Mouse (Mus musculus) neural tube, embryonic 10.5 days (tissue): ENCODE measurements around the gene Nmt2.

Experiments used
- DNase-seq: peaks from one replicate; pipeline ENCODE4 v3.0.0-alpha.2; 2017; ENCODE audit warnings: low spot score; ENCODE audit errors: extremely low spot score

Nmt2 gene

DNA sequence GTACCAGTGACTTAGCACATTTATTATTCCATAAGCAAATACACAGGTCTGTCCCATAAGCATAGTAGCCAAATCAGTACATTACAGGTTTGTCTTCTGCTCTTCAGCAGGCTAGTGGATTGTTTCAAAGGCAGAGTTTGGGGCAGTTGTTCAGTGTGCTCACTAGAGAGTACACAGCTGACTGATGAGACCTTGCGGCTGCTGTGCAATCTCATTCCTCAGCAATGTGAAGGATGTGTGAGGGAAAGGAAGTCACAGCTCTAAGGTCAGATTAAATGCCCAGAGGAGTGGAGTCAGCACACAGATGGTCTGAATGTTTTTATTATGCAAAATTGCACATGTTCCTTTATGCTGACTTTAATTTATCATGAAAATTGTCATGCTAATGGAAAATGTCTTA is 42.5 kb downstream of the Nmt2 start:
- DNase-seq: no peak

DNA sequence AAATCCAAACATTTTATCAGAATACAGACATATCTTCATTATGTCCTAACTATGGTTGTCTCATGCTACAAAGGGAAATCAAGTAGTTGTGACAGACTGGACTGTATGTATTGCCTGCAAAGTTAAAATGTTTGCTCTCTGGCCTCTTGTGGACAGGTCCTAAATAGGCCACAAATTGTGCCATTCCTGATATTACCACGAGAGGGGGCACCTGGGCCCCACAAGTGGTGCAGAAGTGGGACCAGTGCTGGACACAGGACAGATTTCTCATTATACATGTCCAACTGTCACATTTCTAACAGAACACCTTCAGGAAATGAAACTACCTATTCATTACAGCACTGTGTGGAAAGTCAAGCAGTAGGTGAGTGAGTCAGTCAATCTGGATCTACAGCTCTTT is 43.3 kb downstream of the Nmt2 start:
- no peak for DNase-seq

DNA sequence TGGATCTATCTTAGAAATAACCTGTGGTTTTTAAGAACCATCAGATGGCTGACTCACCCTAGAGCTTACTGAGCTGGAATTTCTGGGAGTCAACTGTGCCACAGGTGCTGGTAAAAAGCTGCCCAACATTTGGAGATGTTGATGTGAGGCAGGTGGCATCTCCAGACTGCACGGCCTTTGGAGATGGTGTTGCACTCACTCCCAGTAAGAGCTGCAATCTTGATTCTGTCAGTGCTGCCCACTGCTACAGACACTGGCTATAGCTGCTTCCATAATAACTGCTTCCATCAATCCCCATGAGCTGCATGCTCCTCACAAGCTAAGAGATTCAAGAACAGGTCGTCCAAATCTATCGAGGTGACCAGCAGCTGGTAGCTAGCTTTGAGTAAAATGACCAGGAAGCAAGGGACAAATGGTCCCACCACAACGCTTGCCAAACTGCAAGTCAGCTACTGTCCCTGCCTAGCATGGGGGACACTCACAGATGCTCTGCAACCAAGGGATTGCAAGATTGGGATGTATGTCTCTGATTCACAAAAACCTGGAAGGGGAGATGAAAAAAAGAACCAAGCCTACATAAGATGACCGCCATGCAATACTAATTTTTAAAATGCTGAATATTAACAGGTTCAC is 47.2 kb downstream of the Nmt2 start:
- DNase-seq: no peak

GRCm38 (mm10) chr2:3332056-3332455 is 48.0 kb downstream of the Nmt2 start:
- DNase-seq: no peak

- DNase-seq: peak; percentile 98
Measured at GRCm38 (mm10) chr2:3332484-3333242, 48.7 kb downstream of the Nmt2 start, which contains the start of gene Rpp38. Rpp38 (minus strand) TSS chr2:3332643.

DNA sequence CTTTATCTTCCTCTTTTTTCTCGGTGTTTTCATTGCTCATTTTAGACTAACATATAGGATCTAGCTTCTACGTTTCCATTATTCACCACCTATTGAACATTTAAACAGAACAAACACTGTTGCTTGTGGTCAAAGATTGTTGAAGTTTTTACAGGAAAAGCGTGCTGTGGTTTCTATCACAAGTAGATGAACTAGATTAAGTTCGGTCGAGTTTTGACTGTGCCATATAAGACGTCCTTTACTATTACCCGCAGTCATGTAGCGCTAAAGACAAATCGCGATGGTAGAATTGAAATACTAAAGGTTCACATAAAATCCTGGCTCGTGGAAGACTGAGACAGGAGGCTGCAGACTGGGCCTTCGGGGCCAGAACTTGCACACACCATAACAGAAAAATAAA is 49.7 kb downstream of the Nmt2 start:
- DNase-seq: no peak

DNA sequence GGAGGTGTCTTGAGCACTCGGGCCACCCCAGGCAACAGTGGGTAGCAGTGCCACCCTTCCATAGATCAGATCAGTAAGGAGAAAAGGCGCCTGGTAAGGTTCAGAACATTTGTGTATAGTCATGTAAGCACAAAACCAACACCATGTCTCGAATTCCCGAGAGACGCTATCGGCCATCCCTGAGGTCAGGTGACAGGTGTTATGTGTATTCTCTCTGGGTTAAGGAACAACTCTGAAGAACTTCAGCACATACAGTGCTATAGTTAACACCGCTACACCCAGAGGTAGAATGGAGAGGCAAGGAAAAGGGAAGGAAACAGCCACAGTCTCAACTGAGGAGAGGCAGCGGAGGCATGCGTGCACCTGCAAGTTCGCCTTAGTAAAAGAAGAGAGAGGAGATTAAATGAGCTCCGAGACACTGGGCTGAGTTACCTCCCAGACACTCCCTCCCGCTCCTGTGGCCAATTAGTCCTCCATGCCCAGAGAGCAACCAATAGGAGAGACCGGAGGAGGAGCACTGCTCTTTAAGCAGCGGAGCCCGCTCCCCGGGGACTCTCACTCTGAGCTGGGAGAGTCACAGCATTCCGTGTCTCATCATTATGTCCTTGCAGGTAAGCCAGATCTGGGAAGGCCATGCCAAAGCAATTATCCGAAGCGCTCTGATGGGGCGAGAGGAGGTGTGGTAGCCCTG is 51.7 kb downstream of the Nmt2 start, which contains the start of gene Acbd7:
TSS of gene Acbd7 (plus strand) at position 558 of the 691 bp plus-strand sequence.
- DNase-seq: peak; percentile 39

DNA sequence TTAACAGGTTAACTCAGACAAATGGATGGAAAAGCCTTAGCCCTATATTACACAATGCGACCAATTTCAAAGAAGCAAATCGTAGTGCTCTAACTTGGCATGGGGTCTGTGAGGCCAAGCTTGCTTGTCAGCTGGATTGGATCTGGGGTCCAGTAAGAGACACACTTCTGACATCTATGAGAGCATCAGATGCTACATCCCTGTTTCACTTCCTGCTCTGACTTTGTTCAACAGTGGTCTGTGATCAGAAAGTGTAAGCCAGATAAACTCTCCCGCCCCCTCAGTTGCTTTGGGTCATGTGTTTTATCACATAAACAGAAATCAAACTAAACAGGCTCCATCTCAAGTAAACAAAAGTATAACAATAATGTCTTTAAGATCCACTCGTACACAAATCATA is 64.4 kb downstream of the Nmt2 start:
- DNase-seq: no peak

DNA sequence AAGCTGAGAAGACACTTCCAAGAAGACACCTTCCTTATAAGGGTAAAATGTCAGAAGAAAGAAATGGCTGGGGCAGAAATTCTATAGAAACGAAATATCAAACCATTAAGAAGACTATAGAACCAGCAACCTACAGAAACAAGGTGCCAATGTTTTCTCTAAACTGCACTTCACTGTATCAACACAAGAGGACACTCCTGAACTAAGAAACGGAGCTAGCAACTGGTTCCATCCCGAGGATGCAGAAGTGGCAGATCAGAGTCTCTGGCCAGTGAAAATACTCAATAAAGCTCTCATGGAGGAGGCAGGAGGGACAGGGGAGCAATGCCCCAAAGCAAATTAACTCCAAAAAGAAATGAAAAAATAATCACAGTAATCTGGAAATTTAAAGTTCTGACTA is 64.9 kb downstream of the Nmt2 start:
- no peak for DNase-seq

DNA sequence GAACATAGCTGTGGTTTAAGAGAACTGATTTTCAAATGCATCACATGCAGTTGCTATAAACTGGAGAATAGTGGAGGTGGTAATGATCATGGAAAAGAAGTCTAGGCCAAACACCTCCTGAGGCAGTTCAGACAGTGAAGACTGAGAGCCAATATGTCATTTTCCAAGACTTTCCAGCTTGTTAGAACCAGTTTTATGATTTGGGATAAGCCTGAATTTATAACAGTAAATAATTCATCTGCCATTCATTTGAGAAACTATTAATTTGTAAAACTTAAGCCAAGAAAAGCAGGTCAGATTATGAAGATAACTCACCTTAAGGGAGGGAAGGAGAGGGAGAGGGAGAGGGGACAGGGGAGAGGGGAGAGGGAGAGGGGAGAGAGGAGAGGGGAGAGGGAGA is 69.1 kb downstream of the Nmt2 start:
- no peak for DNase-seq

DNA sequence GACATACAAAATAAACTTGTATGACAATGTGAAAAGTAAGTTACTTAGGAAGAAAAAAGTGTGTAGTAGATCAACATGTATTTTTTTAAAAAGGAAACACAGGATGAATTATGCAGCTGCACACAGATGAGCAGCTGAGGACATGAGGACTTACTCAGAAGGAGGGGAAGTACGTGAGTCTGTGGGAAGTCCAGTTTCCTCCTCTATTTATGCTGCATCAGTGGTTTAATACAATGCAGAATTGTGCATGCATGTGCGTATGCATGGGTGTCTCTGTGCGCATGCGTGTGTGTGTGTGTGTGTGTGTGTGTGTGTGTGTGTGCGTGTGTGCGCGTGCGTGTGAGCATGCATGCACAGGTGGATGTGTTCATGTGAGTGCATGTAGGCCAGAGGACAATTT is 71.8 kb downstream of the Nmt2 start:
- no peak for DNase-seq

DNA sequence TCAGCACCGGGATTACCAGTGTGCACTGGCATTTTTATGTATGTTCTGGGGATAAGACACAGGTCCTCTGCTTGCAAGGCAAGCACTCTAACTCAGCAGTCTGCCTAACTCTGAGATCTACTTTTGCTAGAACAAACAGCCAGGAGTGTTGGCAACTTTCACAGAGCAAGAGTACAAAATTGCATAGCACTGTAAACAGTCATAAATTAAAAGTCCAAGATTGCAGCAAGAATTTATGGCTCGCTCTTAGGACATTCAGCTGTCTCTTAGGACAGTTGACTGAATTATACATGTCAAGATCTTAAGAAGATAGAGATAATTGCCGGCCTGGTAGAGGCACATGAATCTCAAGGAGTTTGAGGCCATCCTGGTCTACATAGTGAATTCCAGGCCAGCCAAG is 72.3 kb downstream of the Nmt2 start:
- DNase-seq: no peak

- DNase-seq: no peak
Measured at GRCm38 (mm10) chr2:3357887-3358286, 73.9 kb downstream of the Nmt2 start.

DNA sequence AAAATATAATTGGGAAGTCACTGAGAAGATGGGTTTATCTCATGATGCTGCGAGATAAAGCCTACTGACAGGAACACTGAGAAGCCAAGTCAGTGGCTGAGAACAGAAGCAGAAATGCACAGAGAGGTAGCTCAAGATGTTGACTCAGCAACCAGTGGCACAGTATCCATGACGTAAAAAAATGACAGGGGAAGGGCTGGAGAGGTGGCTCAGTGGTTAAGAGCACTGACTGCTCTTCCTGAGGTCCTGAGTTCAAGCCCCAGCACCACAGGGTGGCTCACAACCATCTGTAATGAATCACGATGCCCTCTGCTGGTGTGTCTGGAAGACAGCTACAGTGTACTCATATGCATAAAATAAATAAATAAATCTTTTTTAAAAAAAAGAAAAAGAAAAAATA is 77.1 kb downstream of the Nmt2 start:
- DNase-seq: no peak

GRCm38 (mm10) chr2:3365127-3365526 is 81.1 kb downstream of the Nmt2 start:
- no peak for DNase-seq
